Mouse (Mus musculus) intestine, embryonic 16.5 days (tissue): ENCODE results near the gene Kxd1. TPM values are rescaled to one million over a fixed set of nuclear protein-coding genes. Genes with fewer than 3 reads are reported as not detected.

ENCODE experiments used
- ATAC-seq: fragments of 200-750 bp; cut with Nextera tagmentation; 2 replicates; pipeline ENCODE4 v1.8.0; 2017; ENCODE audit warnings: moderate TSS enrichment, moderate library complexity
- H3K27ac ChIP-seq: fragments of 300-500 bp; sonication (generic); 2 replicates; pipeline ENCODE4 v1.5.1; 2014; ENCODE audit warnings: mild to moderate bottlenecking, low read length
- H3K27me3 ChIP-seq: fragments of 300-500 bp; sonication (generic); replicated peaks from 2 replicates; pipeline ENCODE4 v1.6.1; 2014; ENCODE audit warnings: low read length, control low read depth, mixed read lengths; ENCODE audit not compliant: control insufficient read depth, insufficient read depth
- H3K36me3 ChIP-seq: fragments of 300-500 bp; sonication (generic); 2 replicates; pipeline ENCODE4 v1.6.1; 2014; ENCODE audit warnings: low read length, control low read depth; ENCODE audit not compliant: control insufficient read depth, insufficient read depth
- H3K4me1 ChIP-seq: fragments of 300-500 bp; sonication (generic); 2 replicates; pipeline ENCODE4 v1.6.1; 2014; ENCODE audit warnings: low read length, control low read depth, mixed read lengths; ENCODE audit not compliant: control insufficient read depth, insufficient read depth
- H3K4me2 ChIP-seq: fragments of 300-500 bp; sonication (generic); 2 replicates; pipeline ENCODE4 v1.6.1; 2014; ENCODE audit warnings: low read depth, low read length, control low read depth
- H3K4me3 ChIP-seq: fragments of 300-500 bp; sonication (generic); 2 replicates; pipeline ENCODE4 v1.5.1; 2014; ENCODE audit warnings: mild to moderate bottlenecking, low read length
- H3K9ac ChIP-seq: fragments of 300-500 bp; sonication (generic); 2 replicates; pipeline ENCODE4 v1.6.1; 2014; ENCODE audit warnings: low read depth, low read length
- H3K9me3 ChIP-seq: fragments of 300-500 bp; sonication (generic); 2 replicates; pipeline ENCODE4 v1.6.1; 2016; ENCODE audit warnings: low read length, control low read depth; ENCODE audit not compliant: control insufficient read depth
- whole genome bisulfite sequencing: fragments of 180-500 bp; shearing (Covaris S2); extraction: QIAGEN DNeasy Blood & Tissue Kit; methylation state at CpG from one replicate; pipeline ENCODE4 v1.1.7; 2014; 5-methylcytosine and 5-hydroxymethylcytosine counted together
- polyA plus RNA-seq: library from polyadenylated mRNA; unstranded; fragments of >200 nt; fragmentation: Nextera tagmentation; extraction: Ambion mirVana; gene quantifications from 2 replicates; pipeline ENCODE4 v1.2.1, GENCODE M21; 2015

Kxd1 gene
- polyA plus RNA-seq, 1 experiment from 2014 or later: 65.3 TPM

DNA sequence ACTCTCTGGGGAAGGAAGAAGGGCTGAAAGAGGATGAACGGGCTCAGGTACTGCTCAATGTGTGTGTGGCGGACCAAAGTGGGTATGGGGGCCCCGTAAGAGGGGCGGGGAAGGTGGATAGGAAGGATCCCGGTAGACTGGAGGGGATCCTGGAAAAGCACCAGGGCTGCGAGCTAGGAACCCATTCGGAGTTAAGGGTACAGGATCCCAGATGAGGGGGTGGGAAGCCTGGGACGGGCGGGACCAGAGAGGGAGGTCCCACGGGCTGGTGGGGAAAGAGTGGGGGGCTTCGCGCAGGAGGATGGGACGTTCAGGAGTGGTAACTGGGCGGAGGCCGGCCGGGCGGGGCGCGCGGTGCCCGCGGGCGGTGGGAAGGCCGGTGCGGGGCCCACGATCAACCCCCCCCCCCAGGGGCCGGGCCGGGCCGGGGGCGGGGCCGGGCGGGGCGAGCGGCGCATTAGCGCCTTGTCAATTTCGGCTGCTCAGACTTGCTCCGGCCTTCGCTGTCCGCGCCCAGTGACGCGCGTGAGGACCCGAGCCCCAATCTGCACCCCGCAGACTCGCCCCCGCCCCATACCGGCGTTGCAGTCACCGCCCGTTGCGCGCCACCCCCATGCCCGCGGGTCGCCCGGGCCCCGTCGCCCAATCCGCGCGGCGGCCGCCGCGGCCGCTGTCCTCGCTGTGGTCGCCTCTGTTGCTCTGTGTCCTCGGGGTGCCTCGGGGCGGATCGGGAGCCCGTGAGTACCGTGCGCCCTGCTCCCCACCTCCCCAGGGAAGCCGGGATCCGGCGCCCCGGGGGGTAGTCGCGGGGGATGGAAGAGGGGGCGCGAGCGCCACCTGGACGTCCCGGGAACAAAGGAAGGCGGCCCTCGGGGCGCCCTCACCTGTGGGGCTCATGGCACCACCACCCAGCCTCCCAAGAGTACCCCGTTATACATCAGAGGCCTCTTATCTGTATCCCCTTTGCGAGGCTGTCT is 34.8 kb downstream of the Kxd1 start, which contains the start of gene Crlf1:
Crlf1 (plus strand) TSS at position 495 of the 977 bp plus-strand sequence.
- Histone ChIP-seq H3K4me3 (peak within 1 kb of the TSS; percentile 47), H3K4me1 (peaks cover 39% of the 10 kb centered on the region), H3K27me3 (peaks cover 98% of the 10 kb centered on the region), H3K36me3 (no peaks in the 10 kb centered on the region), H3K9ac (no peak within 1 kb of the TSS), H3K27ac (no peak within 1 kb of the TSS), H3K9me3 (no peaks in the 10 kb centered on the region), H3K4me2 (peak within 1 kb of the TSS; percentile 79)
- no peak for ATAC-seq
- under 1% methylated on average over 48 of the region's 93 CpGs for WGBS

DNA sequence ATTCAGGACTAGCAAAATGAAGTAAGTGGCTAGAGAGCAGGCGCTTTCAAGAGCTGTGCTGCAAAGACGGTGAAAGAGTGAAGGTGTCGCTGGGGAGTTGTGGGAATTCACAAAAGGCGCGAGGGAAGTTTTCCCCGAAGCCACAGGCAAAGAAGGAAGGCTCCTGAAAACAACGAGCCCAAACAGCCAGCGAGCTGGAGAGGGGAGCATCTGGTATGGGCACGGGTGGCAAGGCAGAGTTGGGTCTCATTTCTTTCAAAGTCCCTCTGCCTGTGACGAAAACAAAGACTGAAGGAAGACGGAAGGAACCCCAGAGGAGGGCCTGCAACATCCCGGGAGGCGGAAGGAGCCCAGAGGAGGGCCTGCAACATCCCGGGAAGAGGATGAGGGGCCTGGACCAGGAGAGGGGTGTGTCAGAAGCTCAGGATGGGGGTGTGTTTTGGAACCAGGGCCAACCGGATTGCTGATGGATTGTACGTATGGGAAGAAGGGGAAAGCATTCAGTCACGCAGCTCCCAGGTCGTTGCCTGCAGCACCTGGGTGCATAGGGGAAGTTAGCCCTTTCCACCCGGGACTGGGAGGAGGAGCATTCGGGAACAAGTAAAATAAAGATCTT is 36.8 kb downstream of the Kxd1 start:
- Histone ChIP-seq H3K36me3 (no peaks in the 10 kb centered on the region), H3K27ac (no peak overlapping the region), H3K27me3 (peaks cover 98% of the 10 kb centered on the region), H3K4me3 (no peak overlapping the region), H3K4me1 (peaks cover 44% of the 10 kb centered on the region), H3K4me2 (no peak overlapping the region), H3K9me3 (no peaks in the 10 kb centered on the region), H3K9ac (no peak overlapping the region)
- 6% methylated on average over 20 of the region's 20 CpGs for WGBS
- ATAC-seq: no peak

DNA sequence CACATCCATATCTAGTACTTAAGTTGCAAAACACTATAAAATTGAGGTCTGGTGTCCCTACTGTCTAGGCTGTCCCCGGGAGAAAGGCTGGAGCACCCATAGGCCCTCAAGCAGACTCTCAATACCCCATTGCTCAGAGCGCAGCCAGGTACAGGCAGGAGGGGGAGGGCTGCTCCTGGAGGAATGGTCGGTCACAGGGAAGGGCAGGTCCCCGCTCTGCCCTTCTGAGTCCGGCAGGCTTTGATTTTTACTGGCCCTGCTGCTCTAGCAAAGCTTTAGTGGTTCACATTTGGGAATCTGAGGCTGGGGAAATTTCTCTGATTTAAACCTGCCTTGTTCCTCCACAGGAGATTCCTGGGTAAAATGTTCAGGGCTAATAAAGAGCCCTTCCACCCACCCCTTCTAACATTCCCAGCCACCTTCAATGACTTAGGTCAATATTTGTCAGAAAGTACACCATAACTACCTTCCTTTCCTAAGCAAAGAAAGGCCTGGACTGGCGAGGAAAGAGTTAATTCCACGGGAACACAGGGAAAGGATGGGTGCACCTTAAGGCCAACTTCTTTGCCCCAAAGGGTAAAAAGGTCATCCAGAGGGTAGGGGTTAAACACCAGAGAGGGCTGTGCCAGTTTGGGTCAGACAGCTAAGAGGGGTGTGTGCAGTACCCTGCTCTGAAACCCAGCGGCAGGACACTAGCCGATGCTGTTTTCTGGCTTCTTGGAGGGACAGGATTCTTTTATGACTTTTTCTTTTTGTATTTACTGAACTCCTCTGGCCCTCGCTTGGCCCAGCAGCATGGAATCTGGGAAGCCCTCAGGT is 37.5 kb downstream of the Kxd1 start:
- Histone ChIP-seq H3K4me1 (peaks cover 44% of the 10 kb centered on the region), H3K4me2 (no peak overlapping the region)
- WGBS: 20% methylated on average over 10 of the region's 10 CpGs

DNA sequence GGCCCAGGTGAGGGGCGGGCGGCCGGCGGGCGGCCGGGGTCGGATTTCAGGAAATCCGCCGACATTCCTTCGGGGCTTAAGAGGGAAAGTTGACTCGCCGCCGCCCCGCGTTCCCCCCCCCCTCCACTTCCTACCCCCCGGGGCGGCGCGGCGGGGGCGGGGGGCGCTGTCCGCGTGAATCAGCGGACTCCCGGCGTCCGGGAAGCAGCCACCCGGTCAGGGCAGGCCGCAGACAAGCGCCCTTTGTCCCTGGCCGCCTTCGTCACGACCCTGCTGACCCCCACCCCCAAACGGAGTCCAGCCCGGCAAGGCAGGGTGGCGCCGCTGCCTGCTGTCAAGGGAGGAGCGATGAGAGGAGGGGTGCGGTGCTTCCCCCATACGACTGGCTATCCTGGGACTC is 38.2 kb downstream of the Kxd1 start:
- peaks cover 43% of the 10 kb centered on the region for H3K4me1 ChIP-seq
- H3K9ac ChIP-seq: 0 out of 2 replicates have a peak overlapping the region, but pooled peaks have one; percentile 15
- no peak overlapping the region for H3K27ac ChIP-seq
- peaks cover 90% of the 10 kb centered on the region for H3K27me3 ChIP-seq
- no peaks in the 10 kb centered on the region for H3K9me3 ChIP-seq
- no peaks in the 10 kb centered on the region for H3K36me3 ChIP-seq
- peak overlapping the region; percentile 38 for H3K4me3 ChIP-seq
- WGBS: 1% methylated on average over 35 of the region's 41 CpGs
- peak overlapping the region; percentile 55 for H3K4me2 ChIP-seq
- ATAC-seq: 0 out of 2 replicates have a peak, but pooled peaks have one; percentile 12

More for the DNA sequence above, 37.5 kb downstream of the Kxd1 start:
- Histone ChIP-seq H3K27me3 (peaks cover 97% of the 10 kb centered on the region), H3K9ac (no peak overlapping the region), H3K27ac (no peak overlapping the region), H3K36me3 (no peaks in the 10 kb centered on the region), H3K9me3 (no peaks in the 10 kb centered on the region), H3K4me3 (no peak overlapping the region)
- no peak for ATAC-seq

DNA sequence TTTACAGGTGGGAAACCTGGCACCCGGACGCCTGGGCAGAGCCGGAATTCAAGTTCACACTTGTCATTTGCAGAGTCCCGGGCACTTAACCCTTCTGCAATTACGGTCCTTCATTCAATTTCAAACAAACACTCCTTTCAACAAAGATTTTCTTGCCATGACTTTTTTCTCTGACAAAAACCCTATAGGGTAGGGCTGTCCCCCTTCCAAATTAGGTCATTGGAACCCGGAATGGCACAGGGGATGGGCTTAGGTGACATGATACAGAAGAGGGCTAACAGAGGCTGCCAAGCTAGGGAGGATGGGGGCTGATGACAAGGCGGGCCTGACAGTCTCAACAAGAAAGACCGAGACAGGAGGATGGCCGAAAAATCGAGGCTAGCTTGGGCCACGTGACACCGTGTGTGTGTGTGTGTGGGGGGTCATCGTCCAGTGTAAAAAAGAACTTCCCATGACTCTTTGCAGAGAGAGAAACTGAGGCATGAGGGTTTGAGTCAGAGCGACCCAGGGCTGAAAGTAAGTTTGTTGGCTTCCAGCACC is 38.8 kb downstream of the Kxd1 start:
- H3K4me3 ChIP-seq: peak overlapping the region; percentile 44
- H3K4me1 ChIP-seq: peaks cover 41% of the 10 kb centered on the region
- no peaks in the 10 kb centered on the region for H3K36me3 ChIP-seq
- WGBS: 3% methylated on average over 14 of the region's 14 CpGs
- peaks cover 85% of the 10 kb centered on the region for H3K27me3 ChIP-seq
- no peak overlapping the region for H3K27ac ChIP-seq
- no peak for ATAC-seq
- H3K9me3 ChIP-seq: no peaks in the 10 kb centered on the region
- 0 out of 2 replicates have a peak overlapping the region, but pooled peaks have one; percentile 15 for H3K9ac ChIP-seq
- peak overlapping the region; percentile 55 for H3K4me2 ChIP-seq

DNA sequence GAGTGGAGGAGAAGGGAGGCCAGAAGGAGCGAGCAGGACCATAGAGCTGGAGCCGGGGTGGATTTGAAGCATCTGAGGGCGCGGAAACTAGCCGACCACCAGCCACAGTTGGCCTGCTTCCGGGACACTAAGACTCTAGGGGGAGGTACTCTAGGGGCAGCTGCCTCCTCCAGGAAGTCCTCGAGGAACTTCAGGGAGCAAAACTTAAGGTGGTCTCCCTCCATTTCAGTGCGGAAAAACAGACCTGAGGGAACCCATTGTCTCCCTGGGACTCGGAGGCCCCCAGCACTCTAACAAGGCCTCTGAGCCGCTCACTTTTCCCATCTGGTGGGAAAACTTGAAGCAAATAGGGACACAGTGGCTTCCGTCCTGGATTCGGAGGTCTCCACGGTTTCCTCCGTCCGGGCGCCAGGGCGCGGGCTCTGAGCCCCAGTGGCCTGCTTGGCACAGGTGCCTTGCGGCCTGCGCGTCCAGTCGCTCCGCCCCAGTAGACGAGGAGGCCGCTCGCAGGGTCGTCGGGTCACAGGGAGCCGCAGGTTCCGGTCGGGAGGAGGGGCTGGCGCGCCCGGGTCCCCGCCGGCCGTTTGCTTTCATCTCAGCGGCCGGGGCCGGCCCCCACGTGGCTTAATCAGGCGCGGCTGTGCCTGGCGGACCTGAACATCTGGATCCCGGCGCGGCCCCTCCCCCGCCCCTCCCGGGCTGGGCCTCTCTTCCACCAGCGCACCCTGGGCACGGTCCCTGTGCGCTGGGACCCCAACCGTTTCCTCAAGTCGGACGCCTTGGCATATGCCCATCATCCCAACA is 39.6 kb downstream of the Kxd1 start:
- H3K36me3 ChIP-seq: no peaks in the 10 kb centered on the region

DNA sequence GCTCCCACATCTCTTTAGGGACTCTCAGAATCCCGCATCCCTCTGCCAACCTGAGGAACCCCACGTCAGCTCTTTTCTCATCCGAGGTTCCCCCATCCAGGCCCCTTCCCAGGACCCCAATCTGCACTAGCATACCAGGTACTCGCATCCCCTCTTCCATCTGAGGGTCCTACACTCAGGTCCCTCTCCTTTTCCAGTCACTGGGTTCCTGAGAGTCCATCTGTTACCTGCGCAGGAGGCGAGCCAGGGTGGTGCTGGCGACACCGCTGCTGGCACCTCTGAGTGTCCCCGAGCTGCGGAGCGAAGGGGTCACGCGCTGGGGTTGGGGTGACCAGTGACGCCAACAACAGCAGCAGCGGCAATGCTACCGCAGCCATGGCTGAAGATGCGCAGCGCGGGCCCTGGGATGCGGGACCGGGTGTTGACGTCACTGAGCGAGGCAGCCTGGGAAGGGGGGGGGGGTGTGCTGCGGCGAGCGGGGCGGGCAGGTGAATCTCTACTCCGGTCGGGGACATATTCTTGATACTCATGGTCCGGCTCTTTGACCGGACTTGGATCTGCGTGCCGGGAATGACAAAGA is 40.7 kb downstream of the Kxd1 start, which contains the start of gene Tmem59l:
Tmem59l (minus strand) TSS at position 418 of the 580 bp plus-strand sequence.
- Histone ChIP-seq H3K27ac (no peak within 1 kb of the TSS), H3K9ac (peak within 1 kb of the TSS; percentile 30), H3K27me3 (peaks cover 67% of the 10 kb centered on the region), H3K9me3 (no peaks in the 10 kb centered on the region), H3K4me3 (peak within 1 kb of the TSS; percentile 44), H3K4me1 (peaks cover 24% of the 10 kb centered on the region), H3K4me2 (peak within 1 kb of the TSS; percentile 61), H3K36me3 (no peaks in the 10 kb centered on the region)
- no peak for ATAC-seq
- WGBS: 6% methylated on average over 32 of the region's 33 CpGs

More for the DNA sequence above, 39.6 kb downstream of the Kxd1 start:
- ATAC-seq: peak; percentile 47; the same call in 1 of the 2 replicates
- 6% methylated on average over 49 of the region's 55 CpGs for WGBS
- Histone ChIP-seq H3K9ac (peak overlapping the region; percentile 30), H3K27ac (no peak overlapping the region), H3K4me2 (peak overlapping the region; percentile 61), H3K9me3 (no peaks in the 10 kb centered on the region), H3K27me3 (peaks cover 78% of the 10 kb centered on the region), H3K4me3 (peak overlapping the region; percentile 44), H3K4me1 (peaks cover 34% of the 10 kb centered on the region)

DNA sequence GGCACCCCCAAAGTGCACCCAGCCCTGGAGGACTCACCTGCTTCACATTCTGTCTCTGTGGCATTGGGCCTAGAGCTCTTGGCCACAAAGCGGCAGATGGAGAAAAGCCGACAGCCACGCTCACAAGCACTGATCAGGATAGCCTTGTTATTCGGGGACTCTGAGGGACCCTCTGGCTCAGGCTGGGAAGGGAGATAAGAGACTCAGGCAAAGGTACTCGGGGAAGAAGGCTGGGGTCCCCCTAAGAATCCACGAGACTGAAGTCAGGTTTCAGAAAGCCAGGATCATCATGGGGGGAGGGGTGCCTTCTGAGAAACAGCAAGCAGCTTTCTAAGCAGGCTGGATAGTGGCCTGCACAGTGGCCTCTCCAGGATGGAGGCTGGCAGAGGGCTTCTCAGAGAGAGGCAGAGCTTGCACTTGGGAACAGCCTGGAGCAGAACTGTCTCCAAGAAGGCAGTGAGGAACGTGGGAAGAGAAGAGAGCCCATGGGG is 41.5 kb downstream of the Kxd1 start:
- no peaks in the 10 kb centered on the region for H3K9me3 ChIP-seq
- WGBS: 54% methylated on average over 7 of the region's 7 CpGs
- H3K4me1 ChIP-seq: peaks cover 24% of the 10 kb centered on the region
- no peak overlapping the region for H3K4me3 ChIP-seq
- no peaks in the 10 kb centered on the region for H3K36me3 ChIP-seq
- H3K27me3 ChIP-seq: peaks cover 59% of the 10 kb centered on the region
- H3K9ac ChIP-seq: no peak overlapping the region
- no peak for ATAC-seq
- no peak overlapping the region for H3K4me2 ChIP-seq
- no peak overlapping the region for H3K27ac ChIP-seq
